Mouse (Mus musculus) frontal cortex, postnatal 25 days (tissue): ENCODE measurements at regions not wholly inside any gene's neighbourhood (a gene's known extent, or its start where the extent isn't known, plus 50 kb on each side); places are given as distances from the start of the nearest gene placed in this dataset.
"Not testable (repeated sequence)": the region's sequence is repeated elsewhere in the genome, so short reads cannot be mapped to it uniquely, and the experiment has no call there.

ENCODE experiments used
- DNase-seq, 2 experiments: peaks; one replicate each; pipeline ENCODE4 v3.0.0; 2022; ENCODE audit warnings: low spot score in 2 of 2

- no peak for DNase-seq
Measured at GRCm38 (mm10) chr2:179099783-179100182, 342.4 kb upstream of the Cdh4 start.

GRCm38 (mm10) chr2:179103114-179103513, 339.1 kb upstream of the Cdh4 start:
- DNase-seq, result no peak

DNA sequence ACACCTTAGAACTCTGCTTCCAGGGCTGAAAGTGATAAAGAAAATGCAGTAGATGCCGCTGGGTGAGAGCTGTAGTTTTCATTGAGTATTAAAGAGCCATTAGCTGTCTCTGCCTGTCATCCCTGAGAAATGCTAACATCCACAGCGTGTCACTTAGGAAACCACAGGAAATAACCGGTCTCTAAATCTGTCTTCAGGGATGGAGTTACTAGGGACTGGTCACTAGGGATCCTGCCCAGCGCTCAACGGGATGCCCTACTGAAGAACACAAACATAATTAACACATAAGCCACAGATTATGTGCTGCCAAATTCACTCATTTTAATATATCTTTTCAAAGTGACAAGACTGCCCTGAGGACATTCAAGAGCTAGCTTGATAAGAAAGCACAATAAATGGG, 329.3 kb upstream of the Cdh4 start:
- no peak for DNase-seq

DNA sequence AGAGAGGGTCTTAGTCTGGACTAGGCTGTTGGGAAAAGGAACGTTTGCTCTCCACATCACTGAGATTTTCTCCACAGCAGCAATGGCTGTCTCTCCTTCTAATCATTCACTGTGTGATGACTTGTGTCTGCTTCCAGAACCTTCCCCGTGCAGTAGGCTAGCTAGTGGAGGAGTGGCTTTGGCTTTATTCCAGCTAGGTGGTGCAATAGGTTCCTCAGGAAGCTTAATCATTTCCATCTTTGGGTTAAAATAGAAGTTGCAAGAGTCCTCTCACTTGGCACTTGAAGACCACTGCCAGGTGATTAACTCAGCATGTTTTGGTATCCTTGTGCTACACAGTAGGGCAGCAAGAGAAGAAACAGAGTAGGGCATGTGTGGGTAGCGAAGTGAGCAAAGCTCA, 314.2 kb upstream of the Cdh4 start:
- DNase-seq, result no peak

GRCm38 (mm10) chr2:179128432-179128831, 313.8 kb upstream of the Cdh4 start:
- DNase-seq, result no peak

GRCm38 (mm10) chr2:179131004-179131403, 311.2 kb upstream of the Cdh4 start:
- no peak for DNase-seq

GRCm38 (mm10) chr2:179142313-179142712, 299.9 kb upstream of the Cdh4 start:
- no peak for DNase-seq

- DNase-seq, result no peak
Measured at GRCm38 (mm10) chr2:179145726-179146125, 296.5 kb upstream of the Cdh4 start.

DNA sequence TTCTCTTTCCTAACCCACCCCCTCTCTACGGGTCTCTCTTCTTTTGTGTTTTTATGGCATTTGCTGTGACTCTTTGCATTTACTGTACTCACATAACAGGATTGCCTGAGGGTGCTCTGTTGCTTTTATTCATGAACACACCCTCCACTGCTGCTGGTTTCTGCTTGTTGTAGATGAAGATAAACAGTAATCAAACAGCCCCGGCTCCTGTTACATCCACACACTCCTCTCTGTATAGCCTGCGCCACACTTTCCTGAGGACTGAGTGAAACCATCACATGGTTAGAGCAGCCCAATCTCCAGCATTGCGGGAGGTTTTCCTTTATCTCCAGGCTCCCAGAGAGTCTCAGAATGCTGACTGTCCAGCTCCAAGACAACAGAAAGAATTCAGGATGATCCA, 296.0 kb upstream of the Cdh4 start:
- DNase-seq, result no peak

GRCm38 (mm10) chr2:179148194-179148593, 294.0 kb upstream of the Cdh4 start:
- no peak for DNase-seq

DNA sequence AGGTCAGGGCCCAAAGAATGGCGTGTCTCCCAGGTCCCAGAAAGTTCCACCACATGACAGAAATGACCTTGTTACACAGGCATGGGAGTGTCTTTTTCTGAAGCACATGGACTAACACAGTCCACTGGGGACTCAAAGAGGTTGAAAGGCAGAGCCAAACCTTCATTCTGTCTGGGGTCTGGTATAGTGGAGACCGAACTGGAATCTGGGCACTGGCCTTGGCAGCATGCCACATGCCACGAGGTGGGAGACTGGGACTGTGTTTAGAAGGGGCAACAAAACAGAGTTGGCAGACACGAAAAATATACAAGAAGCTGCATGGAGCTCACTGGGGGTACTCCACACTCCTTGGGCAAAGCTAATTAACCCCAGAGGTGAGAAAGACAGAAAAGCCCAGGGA, 293.6 kb upstream of the Cdh4 start:
- DNase-seq, result no peak

DNA sequence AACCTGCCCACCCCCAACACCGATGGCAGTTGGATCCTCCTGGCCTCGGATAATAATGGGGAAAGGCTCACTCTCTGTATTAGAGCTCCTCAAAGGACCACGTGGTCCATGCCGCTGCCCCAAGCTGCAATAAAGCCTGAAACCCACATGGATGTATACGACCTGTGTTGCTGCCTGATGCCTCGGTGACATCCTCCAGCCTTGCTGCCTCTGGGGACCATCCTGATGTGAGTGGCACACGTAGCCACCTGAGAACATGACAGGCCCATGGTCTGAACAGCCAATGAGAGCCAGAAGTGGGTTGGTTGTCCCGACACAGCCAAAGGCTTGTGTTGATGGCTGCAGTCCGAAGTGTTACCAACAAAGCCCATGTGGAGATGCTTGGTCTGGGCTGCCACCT, 283.4 kb upstream of the Cdh4 start:
- DNase-seq, result no peak

- no peak for DNase-seq
Measured at GRCm38 (mm10) chr2:179163116-179163515, 279.1 kb upstream of the Cdh4 start.

GRCm38 (mm10) chr2:179170157-179170556, 272.1 kb upstream of the Cdh4 start:
- no peak for DNase-seq

DNA sequence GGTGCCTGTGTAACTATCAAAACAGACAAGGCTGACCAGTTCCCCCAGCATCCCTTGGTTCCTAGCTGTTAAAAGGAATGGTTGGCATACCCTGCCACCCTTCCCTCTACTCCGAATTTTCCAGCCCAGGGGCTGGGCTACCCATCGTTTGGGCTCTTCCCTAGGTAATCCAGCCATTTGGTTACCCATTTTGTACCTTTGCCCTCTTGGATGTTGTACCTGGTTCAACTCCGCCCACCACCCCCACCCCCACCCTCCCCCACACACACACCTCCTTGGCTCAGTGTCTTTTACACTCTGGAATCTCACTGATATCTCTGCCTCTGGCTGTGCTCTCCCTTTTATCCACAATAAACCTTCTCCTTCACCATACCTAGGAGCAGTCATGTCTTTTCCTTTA, 271.6 kb upstream of the Cdh4 start:
- DNase-seq, result no peak

DNA sequence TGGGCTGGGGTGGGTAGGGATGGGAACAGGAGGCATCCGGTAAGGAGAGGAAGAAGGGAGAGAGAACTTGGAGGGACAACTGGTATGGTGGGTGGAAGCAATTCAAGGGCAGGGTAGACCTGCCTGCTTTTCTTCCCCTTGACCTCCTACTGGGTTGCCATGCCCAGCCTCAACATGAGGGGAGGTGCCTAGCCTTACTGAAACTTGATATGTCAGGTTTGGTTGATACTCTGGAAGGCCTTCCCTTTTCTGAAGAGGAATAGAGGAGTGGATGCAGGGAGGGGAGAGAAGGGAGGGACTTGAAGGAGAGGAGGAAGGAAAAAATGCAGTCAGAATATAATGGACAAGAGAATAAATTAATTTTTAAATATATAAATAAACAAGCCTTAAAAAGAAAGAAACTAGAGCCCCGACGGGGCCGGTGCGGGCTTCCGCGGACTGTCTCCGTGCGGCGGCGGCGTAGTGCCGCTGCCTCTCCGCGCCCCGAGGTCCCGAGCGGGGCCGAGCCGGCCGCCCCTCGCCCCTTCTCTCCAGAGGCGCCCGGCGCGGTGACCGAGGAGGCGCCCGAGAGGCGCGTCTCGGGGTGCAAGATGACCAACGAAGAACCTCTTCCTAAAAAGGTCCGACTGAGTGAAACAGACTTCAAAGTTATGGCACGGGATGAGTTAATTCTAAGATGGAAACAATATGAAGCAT, 265.2 kb upstream of the Cdh4 start:
- not testable (repeated sequence) for DNase-seq

DNA sequence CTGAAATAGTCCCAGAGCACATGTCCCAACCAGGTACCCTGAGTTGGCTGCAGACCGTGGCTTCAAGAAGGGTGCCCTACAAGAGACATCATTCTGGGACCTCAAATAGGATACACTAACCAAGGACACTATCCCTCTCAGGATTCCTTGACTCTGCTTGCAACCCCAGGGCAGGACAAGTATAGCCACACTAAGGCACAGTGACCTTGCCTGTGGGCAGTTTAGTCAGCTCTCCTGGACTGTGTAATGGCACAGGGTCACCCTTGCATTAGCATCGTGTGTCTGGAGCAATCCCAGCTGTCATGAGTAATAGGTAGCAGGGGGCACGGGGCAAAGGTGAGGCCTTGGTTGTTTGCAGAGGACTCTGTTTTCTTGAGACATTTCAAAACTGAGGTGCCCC, 260.9 kb upstream of the Cdh4 start:
- no peak for DNase-seq

GRCm38 (mm10) chr2:179182123-179182522, 260.1 kb upstream of the Cdh4 start:
- DNase-seq, result no peak

- no peak for DNase-seq
Measured at GRCm38 (mm10) chr2:179192906-179193496, 249.2 kb upstream of the Cdh4 start.

- DNase-seq, result peak; percentile 57 to 62
Measured at GRCm38 (mm10) chr2:179193507-179194160, 248.6 kb upstream of the Cdh4 start.

DNA sequence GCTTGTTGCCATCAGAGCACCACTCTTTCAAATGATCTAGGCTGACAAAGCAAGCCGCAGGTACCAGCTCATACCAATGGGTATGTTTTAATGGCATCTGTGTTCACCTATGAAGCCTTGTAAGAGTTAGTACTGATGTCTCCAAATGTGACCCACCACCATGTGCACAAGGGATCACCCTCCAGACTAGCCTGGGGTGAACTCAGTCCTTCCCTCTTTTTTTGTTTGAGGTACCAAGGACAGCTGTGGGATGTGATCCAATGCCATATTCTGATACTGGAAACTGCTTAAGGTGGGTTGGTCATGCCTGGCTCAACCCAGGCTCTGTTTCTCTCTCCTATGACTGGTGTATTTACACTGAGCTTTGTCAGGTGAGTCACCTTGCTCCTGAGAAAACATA, 244.8 kb upstream of the Cdh4 start:
- DNase-seq, result no peak

DNA sequence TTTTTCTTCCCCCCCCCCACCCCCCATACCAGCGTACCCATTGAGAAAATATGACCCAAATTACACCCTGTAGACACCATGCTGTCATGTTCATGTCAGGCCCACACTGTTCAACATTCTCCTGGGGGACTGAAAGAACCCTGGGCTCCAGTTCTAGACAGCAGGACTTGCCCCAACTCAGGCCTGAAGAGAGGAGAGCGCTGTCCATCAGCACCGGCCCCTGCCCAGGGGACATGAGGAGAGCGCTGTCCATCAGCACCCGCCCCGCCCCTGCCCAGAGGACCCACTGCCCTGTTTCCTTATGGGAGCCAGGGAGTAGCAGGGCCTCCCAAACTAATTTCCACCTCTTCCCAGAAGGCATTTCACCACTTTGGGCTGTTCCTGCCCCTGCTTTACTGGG, 241.7 kb upstream of the Cdh4 start:
- DNase-seq, result no peak

- no peak for DNase-seq
Measured at GRCm38 (mm10) chr2:179210164-179210805, 231.9 kb upstream of the Cdh4 start.
